Mouse (Mus musculus) cerebellum, adult (tissue): Measurements from ENCODE around the gene Gipc2.

Experiments
- ATAC-seq: cut with Nextera tagmentation; 2 replicates; pipeline ENCODE4 v1.9.2; 2017; ENCODE audit warnings: mild to moderate bottlenecking, moderate library complexity, mixed read lengths; ENCODE audit not compliant: insufficient number of reproducible peaks, low FRiP score, low TSS enrichment

Gipc2 gene

DNA sequence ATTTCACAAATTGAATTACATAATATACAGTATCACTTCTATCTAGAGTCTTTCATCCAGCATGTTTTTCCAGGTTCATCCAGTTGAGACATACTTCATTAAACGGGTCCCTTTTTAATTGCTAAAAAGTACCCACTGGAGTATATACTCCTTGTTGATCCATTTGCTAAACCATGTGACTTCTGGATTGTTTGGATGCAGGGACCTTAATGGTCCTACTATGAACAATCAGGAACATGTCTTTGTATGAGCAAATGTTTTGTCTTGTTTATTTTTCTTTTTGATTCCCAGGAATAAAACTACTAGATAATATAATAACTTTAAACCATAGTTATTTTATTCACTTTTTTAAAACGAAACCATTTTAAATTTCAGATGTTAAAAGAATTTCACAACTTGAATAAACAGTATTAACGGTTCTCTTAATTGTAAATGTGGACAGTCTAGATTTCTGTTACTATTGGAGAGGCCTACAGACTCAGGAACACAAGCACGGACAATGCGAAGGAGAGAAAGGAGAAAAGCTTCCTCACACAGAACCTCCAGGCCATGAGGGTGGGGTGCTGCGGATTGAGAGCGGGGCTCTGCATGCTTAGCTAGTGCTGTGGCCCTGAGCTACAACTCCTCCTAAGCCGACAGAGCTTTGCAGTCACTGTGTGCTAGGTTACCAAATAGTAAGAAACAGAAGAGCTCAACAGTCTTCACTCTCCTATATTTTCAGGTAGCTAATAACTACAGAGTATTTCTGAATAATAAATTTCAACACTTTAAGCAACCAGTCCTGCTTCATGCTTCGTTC, 24.8 kb upstream of the Gipc2 start:
- no peak for ATAC-seq

DNA sequence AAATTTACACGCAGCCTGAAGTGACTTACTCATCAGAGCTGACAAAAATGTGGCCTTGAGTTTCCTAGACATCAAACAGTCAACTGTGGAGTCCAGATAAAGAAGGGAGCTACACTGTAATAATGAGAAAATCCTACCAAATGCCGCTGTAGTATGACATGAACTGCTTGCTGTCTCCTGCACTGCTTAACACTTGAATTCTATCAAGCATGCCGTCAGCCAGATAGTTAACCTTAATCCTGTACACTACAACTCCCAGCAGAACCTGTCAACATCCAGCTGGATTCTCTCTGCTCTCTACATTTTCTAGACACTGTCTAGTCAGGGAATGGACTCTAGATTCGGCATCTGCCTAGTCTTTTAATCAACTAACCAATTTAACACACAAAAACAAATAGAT, 23.3 kb upstream of the Gipc2 start:
- no peak for ATAC-seq

DNA sequence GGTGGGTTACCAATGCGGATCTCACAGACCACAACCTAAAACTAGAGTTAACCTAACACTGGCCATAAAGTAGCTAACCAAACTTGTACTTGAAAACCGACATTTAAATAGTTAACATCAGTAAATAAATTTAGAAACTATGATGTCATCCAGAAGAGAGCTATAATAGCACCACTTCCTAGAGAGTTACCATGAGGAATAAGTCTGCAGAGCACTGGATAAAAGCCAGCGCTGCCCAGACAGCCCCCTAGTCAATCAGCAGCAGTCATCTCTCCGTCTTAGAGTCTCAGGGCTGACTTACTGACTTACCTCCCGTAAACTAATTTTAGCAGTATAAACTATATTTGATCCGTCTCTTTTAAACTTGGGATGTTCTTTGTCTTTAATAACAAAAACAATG, 20.1 kb upstream of the Gipc2 start:
- no peak for ATAC-seq

DNA sequence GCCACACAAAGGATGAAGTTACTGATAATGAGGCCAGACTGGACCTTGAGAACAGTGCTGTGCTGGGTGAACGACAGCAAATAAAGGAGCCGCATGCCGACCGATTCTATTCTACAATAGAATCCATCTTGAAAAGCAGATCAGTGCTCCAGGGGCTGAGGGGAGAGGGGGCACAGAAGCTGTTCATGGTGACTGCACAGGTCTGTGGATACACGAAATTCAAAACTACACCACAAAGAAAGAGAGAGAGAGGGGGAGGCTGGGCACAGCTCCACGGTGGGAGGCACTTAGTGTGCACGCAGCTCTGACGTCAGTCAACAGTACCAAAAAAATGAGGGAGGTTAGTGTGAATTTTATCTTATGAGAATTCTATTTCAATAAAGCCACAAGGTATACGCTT, 17.5 kb upstream of the Gipc2 start:
- ATAC-seq: no peak

DNA sequence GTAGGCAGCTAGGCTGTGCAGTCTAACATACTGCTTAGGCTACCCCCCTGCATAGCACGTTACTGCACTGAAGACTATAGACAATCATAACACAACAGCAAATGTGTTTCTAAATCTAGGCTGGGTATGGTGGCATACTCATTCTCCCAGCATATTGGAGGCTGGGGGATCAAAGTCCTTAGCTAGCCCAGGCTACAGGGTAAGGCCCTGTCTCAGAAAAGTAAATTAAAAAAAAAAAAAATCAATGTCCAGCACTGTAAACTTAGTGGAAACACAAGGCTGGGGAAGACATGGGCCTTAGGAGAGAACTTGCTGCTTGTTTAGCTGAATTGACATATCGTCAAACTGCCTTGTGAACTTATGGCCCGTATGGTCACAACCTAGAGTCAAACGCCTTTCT, 14.6 kb upstream of the Gipc2 start:
- ATAC-seq: no peak

DNA sequence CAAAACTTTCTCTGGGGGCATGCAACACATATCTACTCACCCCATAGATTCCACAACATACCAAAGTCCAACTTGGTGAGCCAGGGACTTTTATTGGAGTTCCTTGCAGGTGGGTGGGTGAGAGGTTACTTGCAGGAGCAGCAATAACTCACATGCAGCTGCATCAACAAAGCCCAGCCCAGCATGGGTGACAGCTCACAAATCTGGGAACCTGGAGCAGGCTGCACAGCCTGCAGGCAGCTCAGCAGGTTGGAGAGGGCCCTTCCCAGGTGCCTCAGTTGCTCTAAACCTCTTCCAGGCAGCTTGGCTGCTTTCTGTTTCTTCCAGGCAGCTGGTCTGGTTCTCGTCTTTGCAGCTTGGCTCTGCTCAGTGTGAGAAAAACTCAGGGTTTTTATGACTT, 13.3 kb upstream of the Gipc2 start:
- no peak for ATAC-seq

DNA sequence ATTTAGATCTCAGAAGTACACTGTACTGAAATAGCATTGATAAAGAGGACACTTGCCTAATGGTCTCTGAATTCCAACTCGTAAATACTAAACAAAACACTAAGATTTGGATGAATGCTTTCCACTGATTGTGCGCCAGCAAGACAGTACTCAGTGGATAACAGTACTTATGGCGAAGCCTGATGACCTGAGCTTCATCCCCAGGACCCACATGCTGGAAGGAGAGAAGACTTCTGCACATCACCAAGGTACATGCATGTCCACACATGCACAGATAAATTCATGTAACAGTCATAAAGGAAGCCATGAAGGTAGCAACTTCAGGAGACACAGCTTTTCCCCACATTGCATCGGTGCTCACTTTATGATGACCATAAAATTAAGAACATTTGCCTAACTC, 12.8 kb upstream of the Gipc2 start:
- ATAC-seq: no peak

DNA sequence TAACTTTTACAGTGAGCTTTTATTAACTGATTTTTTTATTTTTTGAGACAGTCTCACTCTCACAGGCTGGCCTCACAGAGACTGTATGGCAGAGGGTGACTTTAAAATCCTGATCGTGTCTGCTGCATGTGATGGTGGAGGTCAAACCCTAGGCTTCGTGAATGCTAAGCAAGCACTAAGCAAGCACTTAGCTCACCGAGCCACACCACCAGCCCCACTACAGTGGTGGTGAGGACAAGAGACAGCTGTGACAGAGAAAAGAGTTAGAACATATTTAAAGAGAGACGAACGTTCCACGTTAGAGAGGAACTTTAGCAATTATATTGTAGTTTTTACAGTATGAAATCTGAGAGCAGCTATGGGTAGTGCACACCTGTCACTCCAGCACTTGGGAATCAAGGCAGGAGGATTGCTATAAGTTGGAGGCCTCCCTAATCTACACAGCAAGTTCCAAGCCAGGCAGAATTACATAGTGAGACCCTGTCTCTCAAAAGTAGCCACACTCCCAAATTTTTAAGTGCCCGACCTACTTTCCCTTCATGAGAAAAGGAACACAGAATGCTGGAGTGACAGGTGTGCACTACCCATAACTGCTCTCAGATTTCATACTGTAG, 6.4 kb upstream of the Gipc2 start:
- ATAC-seq: no peak

DNA sequence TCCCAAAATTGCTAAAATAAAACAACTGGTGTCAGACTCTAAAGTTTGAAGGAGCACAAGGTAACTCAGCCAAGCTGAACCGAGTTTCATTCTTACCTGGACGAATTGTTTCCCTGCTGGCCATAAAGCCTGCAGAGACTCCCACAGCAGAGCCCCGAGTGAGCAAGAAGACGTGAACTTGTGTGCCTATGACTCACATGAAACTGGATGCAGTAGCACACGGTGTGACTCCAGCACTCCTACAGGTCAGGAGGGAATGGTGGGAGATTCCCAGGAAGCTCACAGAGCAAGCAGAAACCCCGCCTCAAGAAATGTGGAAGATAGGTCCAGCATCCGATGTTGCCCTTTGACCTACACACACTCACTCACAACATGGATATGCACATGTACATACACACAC, 5.8 kb upstream of the Gipc2 start:
- no peak for ATAC-seq

DNA sequence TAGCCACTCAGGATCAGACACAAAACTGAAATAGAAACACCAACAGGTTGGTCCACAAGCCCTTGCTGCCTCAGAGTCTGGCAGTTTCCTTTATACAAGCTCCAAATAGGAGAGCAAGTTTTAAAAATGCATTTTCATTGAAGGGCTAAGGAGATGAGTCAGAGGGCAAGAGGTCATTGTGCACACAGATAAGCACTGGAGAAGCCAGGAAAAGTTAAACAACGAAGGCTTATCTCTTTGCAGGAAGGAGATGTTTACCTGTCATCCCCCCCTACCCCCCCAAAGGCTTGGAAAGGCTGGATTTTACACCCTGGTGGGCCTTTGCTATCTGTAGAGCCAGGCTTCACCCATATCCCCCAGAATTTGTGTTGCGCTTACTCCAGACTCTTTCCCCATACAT, 5.2 kb upstream of the Gipc2 start:
- no peak for ATAC-seq

DNA sequence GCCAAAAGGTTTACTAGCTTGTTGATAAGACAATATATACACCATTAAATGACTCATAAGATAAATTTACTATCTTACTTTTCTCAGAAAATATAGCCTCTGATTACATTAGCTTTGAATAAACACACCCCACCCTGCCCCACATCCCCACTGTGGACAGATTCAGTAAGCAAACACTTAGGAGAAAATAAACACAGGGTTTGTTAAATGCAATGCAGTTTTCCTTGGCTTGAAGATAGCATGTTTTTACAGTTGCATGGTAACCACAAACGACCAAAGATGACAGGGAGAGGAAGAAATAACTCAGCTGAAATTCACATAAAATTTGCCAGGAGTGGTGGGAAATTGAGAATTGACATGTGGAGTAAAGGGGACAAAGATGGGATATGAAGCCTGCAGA, 4.4 kb upstream of the Gipc2 start:
- no peak for ATAC-seq

DNA sequence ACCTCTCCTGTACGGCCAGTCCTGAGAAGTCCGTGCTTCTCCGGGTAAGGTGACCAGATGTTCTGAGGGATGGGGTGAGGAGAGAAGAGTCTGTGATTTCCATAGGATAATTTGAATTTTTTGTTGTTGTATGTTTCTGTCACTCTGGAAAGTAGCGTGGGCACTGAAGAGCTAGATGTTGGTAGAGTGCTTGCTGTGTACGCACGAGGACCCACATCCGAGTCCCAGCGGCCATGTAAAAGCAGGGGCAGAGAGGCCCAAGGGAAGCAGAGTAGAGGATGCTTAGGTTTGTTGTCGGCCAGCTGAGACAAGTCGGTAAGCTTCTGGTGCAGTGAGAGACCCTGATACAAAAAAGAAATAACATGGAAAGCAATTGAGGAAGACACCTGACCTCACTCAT, 2.0 kb upstream of the Gipc2 start:
- no peak for ATAC-seq

DNA sequence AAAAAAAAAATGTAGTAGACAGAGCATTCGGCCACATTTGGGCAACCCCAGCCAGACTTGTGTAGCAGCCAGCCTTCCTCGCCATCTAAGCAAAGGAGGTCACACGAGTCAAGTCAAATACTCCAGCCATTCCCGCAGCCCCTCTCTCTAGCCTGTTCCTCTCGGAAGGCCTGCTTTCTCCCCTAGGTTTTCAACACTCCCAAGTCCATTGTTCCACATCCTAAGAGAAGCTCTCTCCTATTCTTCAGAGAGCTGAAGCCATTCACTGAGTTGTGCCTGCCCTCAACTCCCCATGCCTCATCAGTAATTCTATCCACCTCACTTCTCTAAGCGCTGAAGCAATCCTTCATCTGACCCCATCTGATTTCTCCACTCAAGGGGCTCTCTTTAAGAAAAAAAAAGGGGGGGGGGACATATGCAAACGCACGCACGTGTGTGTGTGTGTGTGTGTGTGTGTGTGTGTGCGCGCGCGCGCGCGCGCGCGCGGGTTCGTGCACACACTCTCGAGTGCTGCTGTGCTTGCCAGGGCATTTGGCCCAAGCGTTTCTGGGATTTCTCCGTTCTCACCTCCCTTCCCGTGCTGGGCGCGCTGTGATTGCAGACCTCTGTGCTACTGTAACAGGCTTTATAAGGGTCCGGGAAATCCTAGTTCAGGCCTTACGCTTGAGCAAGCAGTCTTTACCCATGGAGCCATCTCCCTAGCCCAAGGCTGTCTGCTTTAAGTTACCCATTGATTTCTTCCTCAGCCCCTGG, 845 bp upstream of the Gipc2 start:
- ATAC-seq: peak; percentile 56; the same call in 1 of the 2 replicates

DNA sequence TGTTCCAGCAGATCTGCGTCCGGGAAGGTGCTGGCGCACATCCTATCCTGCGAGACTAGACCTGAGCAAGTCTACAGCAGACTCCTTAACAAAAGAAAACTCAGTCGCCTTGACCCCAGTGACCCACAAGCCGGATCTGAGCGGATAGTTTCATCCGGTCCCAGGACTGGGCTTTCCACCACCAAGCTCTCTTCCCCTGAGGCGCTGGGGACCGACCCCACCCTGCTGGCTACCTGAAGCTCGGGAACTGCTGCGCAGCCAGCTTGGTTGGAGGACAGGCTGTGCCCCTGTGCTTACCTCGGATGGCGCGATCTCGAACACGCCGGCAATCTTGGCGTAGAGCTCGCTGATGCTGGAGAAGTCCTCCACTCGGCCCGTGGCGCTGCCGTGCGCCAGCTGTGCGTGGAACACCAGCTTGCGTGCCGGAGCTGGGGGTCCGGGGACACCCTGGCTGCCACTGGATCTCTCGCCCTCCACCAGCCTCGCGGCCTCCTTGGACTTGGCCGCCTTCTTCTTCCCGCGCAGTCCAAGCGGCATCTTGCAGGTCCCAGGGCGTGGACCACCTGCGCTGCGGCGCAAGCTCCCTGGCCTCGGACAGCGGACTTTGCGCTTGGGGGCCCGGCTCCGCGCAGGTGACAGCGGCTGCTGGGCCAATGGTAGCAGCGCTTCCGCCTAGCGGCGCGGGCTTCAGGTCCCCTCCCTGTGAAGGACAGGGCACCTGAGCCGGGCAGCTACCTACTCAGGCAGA, 505 bp downstream of the Gipc2 start:
- peak; percentile 83 for ATAC-seq

DNA sequence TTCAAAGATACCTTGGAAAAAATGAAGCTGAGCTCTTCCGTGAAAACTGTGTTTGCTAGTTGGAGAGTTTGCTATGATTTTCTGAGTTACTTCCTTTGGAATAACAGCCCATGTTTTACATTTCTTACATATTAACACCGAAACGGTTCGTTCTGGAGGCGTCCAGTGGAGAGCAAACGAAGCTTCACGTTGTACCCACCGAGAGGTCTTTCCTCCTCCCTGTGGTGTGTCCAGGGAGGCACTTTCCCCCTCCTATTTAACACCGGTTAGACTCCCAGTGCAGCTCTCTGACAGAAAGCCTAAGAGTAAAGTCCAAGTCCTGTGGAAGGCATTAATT, 1.0 kb downstream of the Gipc2 start:
- no peak for ATAC-seq

DNA sequence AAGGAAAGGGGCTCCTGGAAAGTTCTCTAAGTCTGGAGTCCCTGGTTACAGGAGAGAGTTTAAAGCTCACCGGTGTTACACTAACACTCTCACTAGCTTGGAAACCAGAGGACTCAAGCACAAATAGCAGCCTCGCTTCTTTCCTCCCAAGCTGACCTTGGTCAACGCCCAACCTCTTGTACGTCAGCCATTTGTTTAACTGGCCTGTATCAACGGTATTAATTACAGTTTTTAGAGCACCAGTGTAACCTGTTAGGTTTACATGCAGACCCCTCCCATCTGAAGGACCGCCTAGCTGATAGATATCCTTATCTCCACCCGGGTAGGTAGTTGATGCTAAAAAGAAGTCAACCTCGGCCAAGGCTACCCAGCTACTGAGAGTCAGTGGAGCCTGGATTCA, 2.7 kb downstream of the Gipc2 start:
- no peak for ATAC-seq

DNA sequence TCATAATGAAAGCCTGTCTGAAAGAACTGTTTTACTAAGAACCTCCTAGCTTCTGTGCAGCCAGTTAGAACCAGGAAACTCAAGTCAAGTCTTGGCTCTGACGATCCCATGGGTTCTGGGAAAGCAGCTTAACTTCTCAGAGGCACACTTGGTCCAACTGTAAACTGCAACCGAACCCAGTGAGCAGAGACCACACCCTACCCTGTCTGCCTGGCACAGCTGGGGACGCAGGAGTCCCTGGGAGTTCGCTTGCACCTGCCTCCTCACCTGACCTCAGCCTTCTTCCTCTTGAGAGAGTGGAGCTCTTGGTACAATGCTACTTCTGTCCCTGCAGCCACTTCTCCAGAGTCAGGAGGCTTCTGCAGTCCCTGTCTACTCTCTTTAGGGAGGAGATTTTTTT, 5.4 kb downstream of the Gipc2 start:
- ATAC-seq: no peak

DNA sequence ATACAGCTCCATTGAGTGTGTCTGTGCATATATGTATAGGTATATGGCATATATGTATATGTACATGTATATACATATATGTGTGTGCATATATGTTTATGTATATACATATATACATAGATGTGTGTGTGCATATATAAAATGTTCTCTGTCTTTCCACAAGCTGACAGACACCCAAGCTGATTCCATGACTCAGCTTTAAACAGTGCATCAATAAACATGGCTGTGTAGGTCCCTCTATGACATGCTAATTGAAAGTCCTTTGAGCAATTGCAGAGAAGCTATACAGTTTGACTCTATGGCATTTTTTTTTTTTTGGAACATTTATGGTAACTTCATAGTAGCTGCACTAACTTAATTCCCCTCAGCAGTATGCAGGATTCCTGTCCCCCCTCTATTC, 6.7 kb downstream of the Gipc2 start:
- no peak for ATAC-seq

DNA sequence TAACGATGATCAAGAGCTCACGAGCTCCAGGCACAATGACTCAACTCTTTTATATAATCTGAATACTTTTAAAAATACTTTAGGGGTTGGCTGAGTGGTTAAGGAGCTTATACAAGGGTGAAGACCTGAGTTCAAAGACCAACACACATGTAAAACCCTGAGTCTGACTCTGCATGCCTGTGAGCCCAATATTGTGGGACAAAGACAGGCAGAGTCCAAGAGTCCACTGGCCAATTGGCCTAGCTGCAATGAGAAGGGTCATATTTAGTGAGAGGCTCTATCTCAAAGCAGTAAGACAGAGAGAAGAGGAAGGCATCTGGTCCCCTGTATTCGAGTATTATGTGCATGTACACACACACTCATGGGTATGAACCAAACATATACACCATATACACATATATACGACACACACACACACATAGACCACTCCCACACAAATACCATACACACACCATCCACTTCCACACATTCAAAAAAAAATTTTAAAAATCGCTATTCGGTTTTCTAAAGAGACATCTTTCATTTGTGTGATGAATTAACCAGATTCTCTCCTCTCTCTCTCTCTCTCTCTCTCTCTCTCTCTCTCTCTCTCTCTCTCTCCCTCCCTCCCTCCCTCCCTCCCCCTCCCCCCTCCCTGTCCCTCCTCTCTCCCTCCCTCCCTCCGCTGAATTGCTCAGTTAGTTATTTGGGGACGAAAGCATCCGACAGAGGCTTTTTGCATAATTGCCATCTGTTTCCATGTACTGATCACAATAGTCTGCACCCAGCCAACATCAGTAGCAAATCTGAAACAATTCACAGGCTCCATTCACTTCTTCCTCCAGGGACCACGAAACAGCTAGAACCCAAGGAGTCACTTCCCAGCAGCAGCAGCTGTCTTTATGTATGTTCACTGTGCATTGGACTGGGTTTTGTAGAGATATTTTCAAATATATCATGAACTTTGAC, 7.4 kb downstream of the Gipc2 start:
- ATAC-seq: no peak
